Mouse (Mus musculus): ENCODE measurements around the gene Ralgps2.

DNA sequence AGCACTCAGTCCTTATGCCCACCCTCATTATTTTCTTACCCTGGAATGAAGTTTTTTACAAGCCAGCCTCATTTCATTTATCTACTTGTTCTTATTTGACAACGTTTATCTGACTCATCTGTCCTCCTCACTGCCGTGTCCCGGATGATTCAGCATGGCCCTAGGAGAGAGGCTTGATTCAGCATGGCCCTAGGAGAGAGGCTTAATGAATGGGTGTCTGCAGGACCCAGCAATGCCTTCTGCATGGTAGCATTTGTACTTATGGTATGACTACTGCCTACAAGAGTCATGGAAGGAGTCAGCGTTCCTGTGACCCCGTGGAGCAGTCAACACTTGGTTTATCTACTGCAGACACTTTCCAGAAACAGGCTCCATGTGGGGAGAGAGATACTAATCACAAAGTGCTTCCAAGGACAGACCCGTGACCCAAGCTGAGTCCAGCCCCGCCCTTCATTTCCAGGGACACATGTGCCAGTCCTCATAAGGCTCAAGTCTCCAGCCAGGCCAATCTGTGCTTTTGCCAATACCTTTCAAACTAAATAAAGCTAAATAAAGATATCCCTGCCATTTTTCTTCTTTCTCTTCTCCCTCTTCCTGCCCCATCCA lies 31.9 kb upstream of the Ralgps2 start:
- no peak for TF ChIP-seq CTCF (conservative IDR thresholded peaks at IDR 0.05; ENCODE audit: low read length)
- no peak for TF ChIP-seq NANOG (IDR thresholded peaks at IDR 0.05; ENCODE audit: borderline replicate concordance, low read length)
- no peak for TF ChIP-seq POU5F1 (IDR thresholded peaks at IDR 0.05; ENCODE audit: borderline replicate concordance, low read length)
